Mouse (Mus musculus) ES-Bruce4 (cell line): Measurements from ENCODE around the gene Kpna2.

Source experiments
- CTCF ChIP-seq: IDR thresholded peaks from one replicate; pipeline ENCODE4 v1.8.1; 2011; ENCODE audit warnings: low read depth, low read length
- EP300 ChIP-seq: IDR thresholded peaks from 2 replicates; pipeline ENCODE4 v1.6.1; 2011; ENCODE audit warnings: low read depth, low read length; ENCODE audit not compliant: insufficient read depth
- POLR2A ChIP-seq: IDR thresholded peaks from one replicate; pipeline ENCODE4 v1.8.1; 2011; ENCODE audit warnings: low read length; ENCODE audit not compliant: insufficient read depth

GRCm38 (mm10) chr11:106973016-106973415, 26.3 kb downstream of the Kpna2 start:
- TF ChIP-seq EP300 (no peak), POLR2A (no peak), CTCF (no peak)
